Mouse (Mus musculus) urinary bladder, adult 2 months (tissue): ENCODE results near the gene Akap13. TPM values are rescaled to one million over a fixed set of nuclear protein-coding genes. Genes with fewer than 3 reads are reported as not detected.

Experiments used
- DNase-seq: peaks from one replicate; pipeline ENCODE4 v3.0.0; 2022; ENCODE audit warnings: low spot score
- polyA plus RNA-seq: library from polyadenylated mRNA; depleted of rRNA; stranded (reverse); fragments of >200 nt; gene quantifications from 2 replicates; pipeline ENCODE4 v1.2.3, GENCODE M21; 2012

Akap13 gene
- polyA plus RNA-seq, 1 experiment: 27.1 TPM

DNA sequence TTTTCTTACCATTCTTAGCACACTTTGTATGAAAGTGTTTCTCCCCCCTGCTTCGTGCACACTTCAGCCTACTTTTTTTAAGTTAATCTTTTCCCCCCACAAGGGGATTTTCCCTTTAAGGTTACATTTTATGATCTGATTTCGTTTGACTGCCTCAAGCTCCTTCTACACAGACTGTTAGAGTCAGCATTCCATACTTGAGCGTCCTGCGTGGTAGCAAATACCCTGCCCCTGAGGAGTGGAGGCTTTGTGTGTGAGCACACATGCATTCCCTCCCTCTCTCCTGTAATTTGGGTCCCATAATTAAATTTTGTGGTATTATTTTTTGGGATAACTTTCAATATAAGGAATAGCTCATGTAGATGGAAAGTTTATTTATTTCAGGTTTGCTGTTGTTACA lies 103.8 kb downstream of the Akap13 start:
- no peak for DNase-seq

- DNase-seq: no peak
Observed at GRCm38 (mm10) chr7:75559915-75560314, 104.6 kb downstream of the Akap13 start.

- DNase-seq: no peak
Observed at GRCm38 (mm10) chr7:75560566-75560965, 105.2 kb downstream of the Akap13 start.

DNA sequence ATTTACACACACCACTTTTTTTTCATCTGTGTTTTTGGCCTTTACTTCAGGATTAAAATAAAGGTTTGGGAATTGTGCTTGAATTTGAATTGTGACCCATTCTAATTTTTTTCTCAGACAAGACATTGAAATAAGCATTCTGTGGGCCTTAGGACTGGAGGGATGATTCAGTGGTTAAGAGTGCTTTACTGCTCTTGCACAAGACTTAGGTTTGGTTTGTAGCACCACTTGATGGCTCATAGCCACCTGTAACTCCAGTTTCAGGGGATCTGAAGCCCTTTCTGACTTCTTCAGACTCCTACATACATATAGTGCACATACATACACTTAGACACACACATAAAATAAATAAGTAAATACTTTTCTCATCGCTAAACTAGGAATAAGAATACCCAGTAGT lies 105.8 kb downstream of the Akap13 start:
- DNase-seq: no peak

DNA sequence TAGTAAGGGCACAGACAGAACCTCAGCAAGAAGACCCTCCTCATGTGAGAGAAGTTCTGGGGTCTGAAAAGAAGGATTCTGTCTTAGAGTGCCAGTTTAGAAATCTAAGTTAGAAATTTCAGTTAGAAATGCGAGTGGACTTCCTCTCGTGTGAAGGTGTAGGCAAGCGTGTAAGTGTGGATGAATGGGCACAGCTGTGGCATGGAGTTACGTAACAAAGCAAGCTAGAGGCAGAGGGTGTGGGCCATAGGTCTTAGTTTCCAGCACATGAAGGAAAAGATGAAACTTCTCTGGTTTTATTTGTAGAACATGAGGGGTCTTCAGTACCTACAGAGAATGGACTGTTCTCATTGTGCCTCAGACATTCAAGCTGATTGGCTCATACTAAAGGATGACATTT lies 112.9 kb downstream of the Akap13 start:
- DNase-seq: no peak

DNA sequence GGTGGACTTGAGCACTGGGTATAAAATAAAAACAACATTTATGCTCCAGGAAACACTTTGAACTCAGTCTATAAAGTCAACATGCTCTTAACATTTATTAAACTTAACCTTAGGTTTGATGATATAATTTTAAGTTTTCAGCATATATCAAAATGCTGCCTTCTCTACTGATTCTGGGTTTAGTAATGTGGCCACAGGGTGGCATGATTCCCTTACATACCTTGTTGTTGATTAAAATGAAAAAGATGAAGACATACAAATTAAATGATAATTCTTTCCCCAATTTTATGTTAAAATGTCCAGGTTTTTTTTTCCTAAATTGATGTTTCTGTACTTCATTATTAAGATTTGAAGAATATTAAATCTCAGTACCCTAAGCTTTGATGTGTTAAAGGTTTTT lies 113.5 kb downstream of the Akap13 start:
- DNase-seq: no peak

GRCm38 (mm10) chr7:75570218-75570617 lies 114.9 kb downstream of the Akap13 start:
- no peak for DNase-seq

DNA sequence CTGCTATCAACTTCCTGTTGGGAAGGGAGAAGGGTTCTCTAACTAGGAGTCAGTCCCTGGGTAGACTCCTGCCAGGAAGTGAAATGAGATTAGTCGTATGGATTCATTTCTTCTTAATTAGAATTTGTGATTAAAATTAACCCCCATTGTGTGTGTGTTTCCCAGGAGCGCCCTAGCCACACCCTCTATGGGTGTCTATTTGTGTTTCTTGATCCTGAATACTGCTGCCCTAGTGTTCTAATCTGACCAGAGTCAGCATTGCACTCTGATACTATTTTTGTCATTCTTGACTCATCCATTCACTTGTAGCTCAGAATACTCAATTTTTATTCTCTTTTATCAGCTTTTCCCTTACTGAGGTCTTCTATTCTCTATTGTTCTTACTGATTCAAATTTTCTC lies 115.7 kb downstream of the Akap13 start:
- DNase-seq: no peak

GRCm38 (mm10) chr7:75572127-75572526 lies 116.8 kb downstream of the Akap13 start:
- DNase-seq: no peak

- no peak for DNase-seq
Observed at GRCm38 (mm10) chr7:75575120-75575649, 119.9 kb downstream of the Akap13 start.

DNA sequence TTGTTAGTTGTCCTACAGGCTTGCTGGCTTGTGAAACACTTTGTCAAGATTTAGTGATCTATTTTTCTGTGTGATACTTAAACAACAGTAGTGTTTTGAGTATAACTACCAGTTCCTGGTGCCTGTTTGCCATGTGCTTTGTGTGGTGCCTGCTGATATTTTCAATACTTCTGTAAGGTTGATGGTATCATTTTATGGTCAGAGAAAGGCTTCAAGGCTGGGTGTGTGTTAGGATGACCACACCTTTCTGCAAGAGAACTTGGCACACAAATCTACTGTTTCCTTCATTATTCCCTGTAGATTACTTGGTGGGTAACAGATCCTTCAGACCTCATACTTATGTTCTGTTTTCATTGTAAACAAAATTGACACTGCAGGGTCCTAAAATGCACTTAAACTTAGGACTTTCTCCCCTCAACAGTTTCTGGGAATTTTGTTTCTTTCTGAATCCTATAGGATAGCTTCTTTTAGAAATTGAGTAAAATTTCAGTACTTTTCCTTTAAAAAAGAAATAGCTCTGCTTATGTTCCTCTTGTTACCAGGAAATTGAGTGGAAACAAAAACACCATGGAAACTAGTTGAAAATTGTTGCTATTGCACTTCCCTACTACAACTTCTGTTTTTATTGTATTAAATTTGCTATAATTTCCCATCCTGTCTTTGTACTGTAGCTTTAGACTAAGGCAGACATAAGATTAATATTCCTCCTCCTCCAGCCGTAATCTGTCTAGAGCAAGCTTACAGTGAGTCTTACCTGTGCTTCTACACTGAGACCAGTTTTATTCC lies 120.7 kb downstream of the Akap13 start:
- no peak for DNase-seq

- no peak for DNase-seq
Observed at GRCm38 (mm10) chr7:75576851-75577250, 121.5 kb downstream of the Akap13 start.

- no peak for DNase-seq
Observed at GRCm38 (mm10) chr7:75577353-75577752, 122.0 kb downstream of the Akap13 start.

DNA sequence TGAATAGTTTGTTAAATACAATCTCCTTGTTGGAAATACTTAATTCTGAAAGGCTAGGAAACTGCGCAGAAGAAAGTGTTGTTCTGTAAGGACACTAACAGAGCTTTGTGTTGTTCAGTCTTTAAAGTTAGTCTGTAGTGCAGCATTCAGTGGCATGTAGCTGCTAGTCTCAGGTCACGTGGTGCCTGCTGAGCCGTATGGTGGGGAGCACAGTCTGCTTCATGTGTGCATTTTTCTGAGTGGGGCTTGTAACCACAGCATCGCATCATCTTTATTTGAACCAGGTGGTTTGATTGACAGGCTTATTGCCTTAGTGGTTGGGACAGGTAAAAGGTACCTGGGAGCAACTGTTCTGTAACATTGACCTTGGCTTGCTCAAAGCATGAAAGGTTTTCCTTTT lies 123.3 kb downstream of the Akap13 start:
- no peak for DNase-seq

DNA sequence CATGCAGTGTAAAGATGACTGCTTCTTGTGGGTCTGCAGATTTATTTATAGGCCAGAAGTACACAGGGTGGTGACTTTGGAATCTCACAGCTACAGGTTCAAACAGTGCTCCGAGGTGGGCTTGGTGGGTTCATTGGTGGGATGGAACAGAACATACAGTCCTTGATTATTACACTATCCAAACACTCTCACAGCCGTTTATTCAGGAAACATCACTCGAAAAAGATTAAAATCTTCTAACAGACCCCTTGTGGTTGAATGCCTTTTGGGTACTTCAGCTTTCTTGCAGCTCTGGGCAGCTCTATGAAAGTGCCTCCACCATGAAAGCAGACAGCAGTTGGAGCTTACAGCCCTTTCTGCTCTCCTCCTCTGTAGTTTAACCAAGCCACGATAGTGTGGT lies 126.8 kb downstream of the Akap13 start:
- no peak for DNase-seq

GRCm38 (mm10) chr7:75584100-75584499 lies 128.8 kb downstream of the Akap13 start:
- DNase-seq: no peak

DNA sequence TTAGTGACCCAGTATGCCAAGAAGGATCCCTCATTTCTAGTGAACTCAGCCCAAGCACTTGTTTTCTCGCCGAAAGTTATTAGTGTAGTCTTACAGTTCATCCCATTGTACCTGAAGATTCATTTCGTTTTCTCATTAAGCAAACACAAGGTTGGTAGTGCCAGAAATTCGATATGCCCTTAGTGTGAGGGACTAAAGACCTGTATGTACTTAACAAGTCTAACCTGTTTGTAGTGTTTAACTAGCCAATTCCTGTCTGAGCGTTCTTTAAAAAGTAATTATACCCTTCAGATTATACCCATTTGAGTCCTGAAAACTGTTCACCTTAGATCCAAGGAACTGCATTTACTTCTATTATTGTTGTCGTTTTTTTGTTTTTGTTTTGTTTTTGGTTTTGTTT lies 130.1 kb downstream of the Akap13 start:
- DNase-seq: no peak

- DNase-seq: no peak
Observed at GRCm38 (mm10) chr7:75586113-75586512, 130.8 kb downstream of the Akap13 start.

DNA sequence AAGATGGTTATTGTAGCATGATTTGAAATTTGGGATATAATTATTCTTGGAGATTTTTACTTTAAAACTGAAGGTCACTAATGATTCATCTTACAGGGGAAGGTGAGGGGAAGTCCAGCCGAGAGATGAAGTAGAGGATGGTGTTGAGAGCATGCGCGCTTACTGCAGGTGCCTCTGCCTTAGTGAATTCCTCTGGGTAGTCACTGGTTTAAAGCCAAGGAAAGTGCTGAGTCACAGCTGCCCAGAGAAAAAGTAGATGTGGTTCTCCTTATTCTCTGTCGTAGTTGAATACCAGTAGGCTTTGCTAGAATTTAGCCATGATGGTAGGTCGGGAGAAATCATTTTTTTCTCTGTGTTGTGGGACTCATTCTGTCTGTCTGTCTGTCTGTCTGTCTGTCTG lies 132.4 kb downstream of the Akap13 start:
- DNase-seq: no peak

DNA sequence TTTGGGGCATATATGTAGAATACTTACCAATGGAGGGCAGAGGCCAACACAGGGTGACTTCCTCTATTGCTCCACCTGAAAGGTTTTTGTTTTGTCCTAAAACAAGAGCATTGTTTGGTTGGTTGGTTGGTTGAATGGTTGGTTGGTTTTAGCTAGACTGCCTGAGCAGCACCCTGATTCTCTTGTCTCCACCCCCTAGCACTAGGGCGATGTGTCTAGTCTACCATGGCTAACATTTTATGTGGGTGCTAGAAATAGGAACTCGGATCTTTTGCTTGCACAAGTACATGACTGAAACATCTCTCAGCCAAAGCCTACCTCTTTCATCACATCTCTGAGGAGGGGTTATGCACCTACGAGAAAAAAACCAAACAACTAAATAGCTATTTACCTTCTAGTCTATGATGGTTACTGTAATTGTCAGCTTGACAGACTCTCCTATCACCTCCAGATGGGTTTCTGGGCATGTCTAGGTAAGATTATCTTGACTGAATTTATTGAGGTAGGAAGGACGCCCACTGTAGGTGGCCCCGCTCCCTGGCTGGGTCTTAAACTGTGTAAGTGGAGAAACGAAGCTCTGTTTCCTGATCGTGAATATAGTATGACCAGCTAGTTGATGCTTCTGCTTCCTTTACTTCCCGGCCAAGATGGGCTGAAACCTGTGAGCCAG lies 134.1 kb downstream of the Akap13 start:
- DNase-seq: no peak

- DNase-seq: no peak
Observed at GRCm38 (mm10) chr7:75591961-75592360, 136.6 kb downstream of the Akap13 start.

- no peak for DNase-seq
Observed at GRCm38 (mm10) chr7:75594801-75595200, 139.5 kb downstream of the Akap13 start.

- no peak for DNase-seq
Observed at GRCm38 (mm10) chr7:75595268-75595667, 139.9 kb downstream of the Akap13 start.
